Mouse (Mus musculus): ENCODE measurements at regions not wholly inside any gene's neighbourhood (a gene's known extent, or its start where the extent isn't known, plus 50 kb on each side); places are given as distances from the start of the nearest gene placed in this dataset.

GRCm38 (mm10) chr4:153662731-153663130 is 180.1 kb upstream of the Ajap1 start:
- TF ChIP-seq CHD2 (IDR thresholded peaks at IDR 0.05; ENCODE audit: low read depth, low read length) (no peak), MAFK (IDR thresholded peaks at IDR 0.05; ENCODE audit: insufficient read depth, low read depth, low read length) (no peak)
